Mouse (Mus musculus): ENCODE data around the gene Spint1.

- no peak for TF ChIP-seq ZNF384 (IDR thresholded peaks at IDR 0.05; ENCODE audit: low read depth, low read length)
- TF ChIP-seq CHD2 (IDR thresholded peaks at IDR 0.05; ENCODE audit: low read depth, low read length), result no peak
- no peak for TF ChIP-seq MAFK (IDR thresholded peaks at IDR 0.05; ENCODE audit: insufficient read depth, low read depth, low read length)
Measured at GRCm38 (mm10) chr2:119197493-119197892, 39.7 kb upstream of the Spint1 start.
